Mouse (Mus musculus) brain, embryonic 14.5 days (tissue): ENCODE results near the gene Kcnip2.

Experiments
- CTCF ChIP-seq: fragments of 200-500 bp; IDR thresholded peaks from 2 replicates; pipeline ENCODE4 v1.5.1; 2012; ENCODE audit warnings: inconsistent platforms, mild to moderate bottlenecking, moderate library complexity, borderline replicate concordance; ENCODE audit not compliant: insufficient read depth, insufficient read length; ENCODE audit errors: extremely low read depth
- POLR2A ChIP-seq: fragments of 200-500 bp; IDR thresholded peaks from 2 replicates; pipeline ENCODE4 v1.6.1; 2012; ENCODE audit warnings: mild to moderate bottlenecking, inconsistent platforms, borderline replicate concordance; ENCODE audit not compliant: poor library complexity, insufficient read depth, insufficient read length, severe bottlenecking; ENCODE audit errors: extremely low read depth

- no peak for TF ChIP-seq CTCF
- no peak for TF ChIP-seq POLR2A
Measured at GRCm38 (mm10) chr19:45847016-45847732, 31.3 kb upstream of the Kcnip2 start.
